Mouse (Mus musculus) kidney, adult 8-10 months (tissue): ENCODE results near the gene Tnfsf4.
A peak's percentile ranks its signal among the peaks of the same experiment; 100 is the strongest.

ENCODE experiments used
- DNase-seq, 2 experiments: peaks; one replicate each; pipeline ENCODE4 v3.0.0; 2022

Tnfsf4 gene

GRCm38 (mm10) chr1:161394931-161395459 is at the start of gene Tnfsf4:
TSS of gene Tnfsf4 (plus strand) at chr1:161395409.
- DNase-seq: no peak

- DNase-seq: no peak
These were observed 44.2 kb upstream of the Tnfsf4 start for GRCm38 (mm10) chr1:161350981-161351380.

GRCm38 (mm10) chr1:161365006-161365405 is 30.2 kb upstream of the Tnfsf4 start:
- DNase-seq: no peak

GRCm38 (mm10) chr1:161371919-161372318 is 23.3 kb upstream of the Tnfsf4 start:
- DNase-seq: peak; percentile 14 to 45

GRCm38 (mm10) chr1:161375866-161376265 is 19.3 kb upstream of the Tnfsf4 start:
- no peak for DNase-seq

- peak; percentile 9 to 23 for DNase-seq
These were observed 16.6 kb upstream of the Tnfsf4 start for GRCm38 (mm10) chr1:161378571-161378970.

GRCm38 (mm10) chr1:161379685-161380424 is 15.4 kb upstream of the Tnfsf4 start:
- DNase-seq: peak; percentile 24 to 39

GRCm38 (mm10) chr1:161380425-161380780 is 14.8 kb upstream of the Tnfsf4 start:
- DNase-seq: no peak

GRCm38 (mm10) chr1:161390066-161390465 is 5.1 kb upstream of the Tnfsf4 start:
- no peak for DNase-seq

GRCm38 (mm10) chr1:161392906-161393305 is 2.3 kb upstream of the Tnfsf4 start:
- no peak for DNase-seq

GRCm38 (mm10) chr1:161395610-161396009 is 401 bp downstream of the Tnfsf4 start:
- DNase-seq: no peak

GRCm38 (mm10) chr1:161396351-161396750 is 1.1 kb downstream of the Tnfsf4 start:
- no peak for DNase-seq

- DNase-seq: peak; percentile 28 to 81
These were observed 4.9 kb downstream of the Tnfsf4 start for GRCm38 (mm10) chr1:161400126-161400525.

GRCm38 (mm10) chr1:161403061-161403460 is 7.9 kb downstream of the Tnfsf4 start:
- no peak for DNase-seq

GRCm38 (mm10) chr1:161406480-161406879 is 11.3 kb downstream of the Tnfsf4 start:
- no peak for DNase-seq

GRCm38 (mm10) chr1:161419926-161420325 is 24.7 kb downstream of the Tnfsf4 start:
- DNase-seq: no peak

GRCm38 (mm10) chr1:161420646-161421045 is 25.4 kb downstream of the Tnfsf4 start:
- DNase-seq: no peak

GRCm38 (mm10) chr1:161426277-161427056 is 31.3 kb downstream of the Tnfsf4 start:
- no peak for DNase-seq

- DNase-seq: no peak
These were observed 31.8 kb downstream of the Tnfsf4 start for GRCm38 (mm10) chr1:161427057-161427311.

GRCm38 (mm10) chr1:161435781-161436180 is 40.6 kb downstream of the Tnfsf4 start:
- DNase-seq: no peak

- no peak for DNase-seq
These were observed 41.3 kb downstream of the Tnfsf4 start for GRCm38 (mm10) chr1:161436503-161436902.

GRCm38 (mm10) chr1:161444858-161445257 is 49.6 kb downstream of the Tnfsf4 start:
- peak; percentile 8 to 11 for DNase-seq

GRCm38 (mm10) chr1:161451683-161452245 is 56.6 kb downstream of the Tnfsf4 start:
- no peak for DNase-seq

GRCm38 (mm10) chr1:161452250-161452649 is 57.0 kb downstream of the Tnfsf4 start:
- no peak for DNase-seq
